Mouse (Mus musculus): ENCODE data around the gene Klf1. TPM values are rescaled to one million over a fixed set of nuclear protein-coding genes. Genes with fewer than 3 reads are reported as not detected.

Gene Klf1
- polyA plus RNA-seq, 1 experiment from 2014 or later, result 2.3 TPM

- 84% methylated on average over 8 of the region's 8 CpGs for WGBS
- Histone ChIP-seq H3K27ac (ENCODE audit: low read length) (no peak overlapping the region), H3K4me1 (ENCODE audit: control insufficient read depth, insufficient read depth, low read length) (no peaks in the 10 kb centered on the region), H3K9ac (replicated peaks; ENCODE audit: low read depth, low read length) (no peak overlapping the region), H3K27me3 (ENCODE audit: control insufficient read depth, insufficient read depth, low read length) (peaks cover 24% of the 10 kb centered on the region), H3K36me3 (ENCODE audit: control insufficient read depth, insufficient read depth, low read length) (no peaks in the 10 kb centered on the region), H3K9me3 (ENCODE audit: control insufficient read depth, low read depth, low read length) (no peaks in the 10 kb centered on the region), H3K4me2 (replicated peaks; ENCODE audit: low read depth, low read length) (no peak overlapping the region), H3K4me3 (ENCODE audit: low read depth, low read length) (no peak overlapping the region)
- no peak for ATAC-seq (ENCODE audit: insufficient number of reproducible peaks, insufficient read depth, low FRiP score, low read depth)
Observed at GRCm38 (mm10) chr8:84915269-84915668, 13.5 kb downstream of the Klf1 start.

- no peak for ATAC-seq (ENCODE audit: insufficient number of reproducible peaks, insufficient read depth, low FRiP score, low read depth)
- H3K4me2 ChIP-seq (replicated peaks; ENCODE audit: low read depth, low read length), result no peak overlapping the region
- H3K36me3 ChIP-seq (ENCODE audit: control insufficient read depth, insufficient read depth, low read length), result no peaks in the 10 kb centered on the region
- peaks cover 9% of the 10 kb centered on the region for H3K27me3 ChIP-seq (ENCODE audit: control insufficient read depth, insufficient read depth, low read length)
- no peak overlapping the region for H3K4me3 ChIP-seq (ENCODE audit: low read depth, low read length)
- H3K27ac ChIP-seq (ENCODE audit: low read length), result no peak overlapping the region
- H3K9ac ChIP-seq (replicated peaks; ENCODE audit: low read depth, low read length), result no peak overlapping the region
- no peaks in the 10 kb centered on the region for H3K9me3 ChIP-seq (ENCODE audit: control insufficient read depth, low read depth, low read length)
- 38% methylated on average over 20 of the region's 20 CpGs for WGBS
- H3K4me1 ChIP-seq (ENCODE audit: control insufficient read depth, insufficient read depth, low read length), result no peaks in the 10 kb centered on the region
Observed at GRCm38 (mm10) chr8:84917781-84918180, 16.1 kb downstream of the Klf1 start.

GRCm38 (mm10) chr8:84918646-84919045 is 16.9 kb downstream of the Klf1 start:
- Histone ChIP-seq H3K4me1 (ENCODE audit: control insufficient read depth, insufficient read depth, low read length) (no peaks in the 10 kb centered on the region), H3K36me3 (ENCODE audit: control insufficient read depth, insufficient read depth, low read length) (no peaks in the 10 kb centered on the region), H3K9ac (replicated peaks; ENCODE audit: low read depth, low read length) (no peak overlapping the region), H3K9me3 (ENCODE audit: control insufficient read depth, low read depth, low read length) (no peaks in the 10 kb centered on the region), H3K4me2 (replicated peaks; ENCODE audit: low read depth, low read length) (no peak overlapping the region), H3K27me3 (ENCODE audit: control insufficient read depth, insufficient read depth, low read length) (0 out of 2 replicates have a peak, but pooled peaks cover 4% of the 10 kb centered on the region), H3K4me3 (ENCODE audit: low read depth, low read length) (no peak overlapping the region), H3K27ac (ENCODE audit: low read length) (no peak overlapping the region)
- WGBS, result 88% methylated on average over 15 of the region's 15 CpGs
- no peak for ATAC-seq (ENCODE audit: insufficient number of reproducible peaks, insufficient read depth, low FRiP score, low read depth)

GRCm38 (mm10) chr8:84921596-84921995 is 19.9 kb downstream of the Klf1 start:
- Histone ChIP-seq H3K4me1 (ENCODE audit: control insufficient read depth, insufficient read depth, low read length) (no peaks in the 10 kb centered on the region), H3K27me3 (ENCODE audit: control insufficient read depth, insufficient read depth, low read length) (0 out of 2 replicates have a peak, but pooled peaks cover 1% of the 10 kb centered on the region), H3K27ac (ENCODE audit: low read length) (no peak overlapping the region), H3K36me3 (ENCODE audit: control insufficient read depth, insufficient read depth, low read length) (no peaks in the 10 kb centered on the region), H3K4me2 (replicated peaks; ENCODE audit: low read depth, low read length) (no peak overlapping the region), H3K9me3 (ENCODE audit: control insufficient read depth, low read depth, low read length) (no peaks in the 10 kb centered on the region), H3K9ac (replicated peaks; ENCODE audit: low read depth, low read length) (no peak overlapping the region), H3K4me3 (ENCODE audit: low read depth, low read length) (no peak overlapping the region)
- no peak for ATAC-seq (ENCODE audit: insufficient number of reproducible peaks, insufficient read depth, low FRiP score, low read depth)
- 75% methylated on average over 2 of the region's 2 CpGs for WGBS

- Histone ChIP-seq H3K27me3 (ENCODE audit: control insufficient read depth, insufficient read depth, low read length) (peaks cover 13% of the 10 kb centered on the region), H3K27ac (ENCODE audit: low read length) (no peak overlapping the region), H3K9me3 (ENCODE audit: control insufficient read depth, low read depth, low read length) (no peaks in the 10 kb centered on the region), H3K4me3 (ENCODE audit: low read depth, low read length) (no peak overlapping the region), H3K4me2 (replicated peaks; ENCODE audit: low read depth, low read length) (no peak overlapping the region), H3K4me1 (ENCODE audit: control insufficient read depth, insufficient read depth, low read length) (0 out of 2 replicates have a peak, but pooled peaks cover 2% of the 10 kb centered on the region), H3K36me3 (ENCODE audit: control insufficient read depth, insufficient read depth, low read length) (no peaks in the 10 kb centered on the region), H3K9ac (replicated peaks; ENCODE audit: low read depth, low read length) (no peak overlapping the region)
- WGBS, result 60% methylated on average over 7 of the region's 7 CpGs
- no peak for ATAC-seq (ENCODE audit: insufficient number of reproducible peaks, insufficient read depth, low FRiP score, low read depth)
Observed at GRCm38 (mm10) chr8:84925557-84925956, 23.8 kb downstream of the Klf1 start.

GRCm38 (mm10) chr8:84927513-84927912 is 25.8 kb downstream of the Klf1 start:
- ATAC-seq (ENCODE audit: insufficient number of reproducible peaks, insufficient read depth, low FRiP score, low read depth), result no peak
- WGBS, result 75% methylated on average over 1 of the region's 1 CpGs
- Histone ChIP-seq H3K36me3 (ENCODE audit: control insufficient read depth, insufficient read depth, low read length) (no peaks in the 10 kb centered on the region), H3K4me3 (ENCODE audit: low read depth, low read length) (no peak overlapping the region), H3K27me3 (ENCODE audit: control insufficient read depth, insufficient read depth, low read length) (peaks cover 15% of the 10 kb centered on the region), H3K4me2 (replicated peaks; ENCODE audit: low read depth, low read length) (no peak overlapping the region), H3K9me3 (ENCODE audit: control insufficient read depth, low read depth, low read length) (no peaks in the 10 kb centered on the region), H3K9ac (replicated peaks; ENCODE audit: low read depth, low read length) (no peak overlapping the region), H3K4me1 (ENCODE audit: control insufficient read depth, insufficient read depth, low read length) (0 out of 2 replicates have a peak, but pooled peaks cover 2% of the 10 kb centered on the region), H3K27ac (ENCODE audit: low read length) (no peak overlapping the region)

- H3K9me3 ChIP-seq (ENCODE audit: control insufficient read depth, low read depth, low read length), result no peaks in the 10 kb centered on the region
- peaks cover 15% of the 10 kb centered on the region for H3K27me3 ChIP-seq (ENCODE audit: control insufficient read depth, insufficient read depth, low read length)
- peak overlapping the region; percentile 27 for H3K4me3 ChIP-seq (ENCODE audit: low read depth, low read length)
- peak; percentile 69; the same call in 1 of the 2 replicates for ATAC-seq (ENCODE audit: insufficient number of reproducible peaks, insufficient read depth, low FRiP score, low read depth)
- no peak overlapping the region for H3K9ac ChIP-seq (replicated peaks; ENCODE audit: low read depth, low read length)
- H3K36me3 ChIP-seq (ENCODE audit: control insufficient read depth, insufficient read depth, low read length), result no peaks in the 10 kb centered on the region
- H3K4me1 ChIP-seq (ENCODE audit: control insufficient read depth, insufficient read depth, low read length), result 0 out of 2 replicates have a peak, but pooled peaks cover 2% of the 10 kb centered on the region
- no peak overlapping the region for H3K27ac ChIP-seq (ENCODE audit: low read length)
- 3% methylated on average over 52 of the region's 52 CpGs for WGBS
- peak overlapping the region; percentile 64 for H3K4me2 ChIP-seq (replicated peaks; ENCODE audit: low read depth, low read length)
Observed at GRCm38 (mm10) chr8:84928456-84929306, 27.0 kb downstream of the Klf1 start.

- Histone ChIP-seq H3K36me3 (ENCODE audit: control insufficient read depth, insufficient read depth, low read length) (no peaks in the 10 kb centered on the region), H3K9ac (replicated peaks; ENCODE audit: low read depth, low read length) (no peak overlapping the region), H3K27ac (ENCODE audit: low read length) (no peak overlapping the region), H3K4me2 (replicated peaks; ENCODE audit: low read depth, low read length) (no peak overlapping the region), H3K4me1 (ENCODE audit: control insufficient read depth, insufficient read depth, low read length) (peaks cover 6% of the 10 kb centered on the region; the same call in 1 of the 2 replicates), H3K27me3 (ENCODE audit: control insufficient read depth, insufficient read depth, low read length) (peaks cover 31% of the 10 kb centered on the region), H3K4me3 (ENCODE audit: low read depth, low read length) (no peak overlapping the region), H3K9me3 (ENCODE audit: control insufficient read depth, low read depth, low read length) (no peaks in the 10 kb centered on the region)
- ATAC-seq (ENCODE audit: insufficient number of reproducible peaks, insufficient read depth, low FRiP score, low read depth), result no peak
- 82% methylated on average over 13 of the region's 13 CpGs for WGBS
Observed at GRCm38 (mm10) chr8:84930582-84930981, 28.9 kb downstream of the Klf1 start.

All from stomach, embryonic 14.5 days (tissue).